Mouse (Mus musculus): Measurements from ENCODE around the gene Trdmt1.

Gene Trdmt1

DNA sequence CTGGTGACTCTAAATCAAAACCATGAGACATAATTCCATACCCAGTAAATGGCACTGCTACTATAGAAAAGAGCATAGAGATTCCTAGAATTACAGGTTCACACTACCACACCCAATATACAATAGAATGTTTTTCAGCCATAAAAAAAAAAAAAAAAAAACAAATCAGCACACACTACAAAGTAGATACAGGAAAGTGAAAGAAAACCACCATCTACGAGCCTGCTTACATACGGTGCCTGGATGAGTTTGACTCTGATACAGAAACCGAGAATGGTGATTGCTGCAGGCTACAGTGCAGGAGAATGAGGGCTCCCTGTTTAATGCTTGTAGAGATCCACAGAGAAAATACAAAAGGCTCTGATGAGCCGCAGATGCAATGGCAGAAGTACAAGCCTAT lies 51.5 kb downstream of the Trdmt1 start:
- no peak for DNase-seq

- DNase-seq = peak; percentile 85
Observed at GRCm38 (mm10) chr2:13491734-13492133, 52.7 kb downstream of the Trdmt1 start, which contains the start of gene Cubn. Cubn (minus strand) TSS chr2:13491813.

DNA sequence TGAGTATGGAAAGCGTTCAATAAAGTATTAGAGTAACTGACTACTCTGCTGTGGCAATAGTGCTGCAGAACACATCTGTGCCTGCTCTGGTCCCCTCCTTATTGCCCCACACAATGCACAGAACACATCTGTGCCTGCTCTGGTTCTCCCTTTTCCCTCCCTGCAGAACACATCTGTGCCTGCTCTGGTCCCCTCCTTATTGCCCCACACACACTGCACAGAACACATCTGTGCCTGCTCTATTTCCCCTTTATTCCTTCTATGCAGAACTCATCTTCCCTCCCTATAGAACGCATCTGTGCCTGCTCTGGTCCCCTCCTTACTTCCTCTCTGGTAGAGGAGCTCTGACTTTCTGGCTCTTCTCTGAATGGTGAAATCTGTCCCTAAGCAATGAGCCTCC lies 54.0 kb downstream of the Trdmt1 start:
- DNase-seq = no peak

- no peak for DNase-seq
Observed at GRCm38 (mm10) chr2:13486470-13486869, 58.0 kb downstream of the Trdmt1 start.

DNA sequence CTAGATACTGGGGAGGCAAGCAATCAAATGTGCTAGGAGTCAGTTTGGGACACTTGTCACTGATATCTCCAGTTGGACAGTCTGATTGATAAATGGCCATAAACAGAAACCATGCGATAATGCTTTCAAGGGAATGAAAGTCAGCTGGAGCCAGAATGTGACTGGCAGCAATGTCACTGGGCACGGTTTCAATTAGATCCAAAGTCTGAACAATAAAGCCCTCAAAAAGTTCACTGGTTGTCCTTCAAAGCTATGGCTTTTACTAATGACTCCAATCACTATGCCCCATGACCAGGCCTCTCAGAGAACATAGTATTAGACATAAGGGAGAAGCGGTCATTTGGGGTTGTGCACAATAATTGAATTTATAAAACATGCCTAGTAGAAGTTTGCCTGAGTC lies 59.9 kb downstream of the Trdmt1 start:
- DNase-seq = peak; percentile 61

DNA sequence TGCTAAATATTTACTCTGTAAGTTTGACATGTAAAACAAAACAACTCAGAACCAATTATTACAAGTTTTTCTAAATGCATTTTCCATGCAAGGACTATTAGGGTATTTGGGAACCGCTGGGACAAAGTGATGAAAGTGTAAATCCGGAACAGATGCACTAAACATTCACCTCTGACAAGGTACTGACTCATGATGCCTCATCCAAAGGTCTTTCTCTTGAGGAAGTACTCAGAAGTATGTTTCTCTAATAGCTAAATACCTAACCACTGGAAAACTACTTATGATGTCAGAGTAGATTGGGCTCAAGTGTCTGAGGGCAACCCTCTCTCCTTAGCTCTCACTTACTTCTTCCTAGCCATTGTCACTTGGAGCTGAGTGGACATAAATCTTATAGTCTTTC lies 63.7 kb downstream of the Trdmt1 start:
- no peak for DNase-seq

DNA sequence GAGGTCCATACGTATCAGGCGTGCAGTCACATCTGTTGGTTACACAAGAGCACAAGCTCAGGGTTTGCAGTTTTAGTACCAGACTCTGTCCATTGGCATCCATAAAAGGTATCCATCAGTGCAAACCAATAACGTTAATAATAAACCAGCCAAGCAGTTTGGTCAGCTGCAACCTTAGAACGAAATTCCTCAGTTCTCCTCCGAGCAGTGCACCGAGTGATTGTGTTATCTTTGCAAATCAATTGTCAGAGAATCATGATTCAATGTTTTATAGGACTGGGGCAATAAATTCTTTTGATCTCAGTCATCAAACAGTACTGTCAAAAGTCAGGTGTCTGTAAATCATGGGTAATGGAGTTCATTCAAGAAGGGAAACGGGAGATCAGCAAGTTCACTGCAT lies 65.3 kb downstream of the Trdmt1 start:
- peak; percentile 42 for DNase-seq

- DNase-seq = no peak
Observed at GRCm38 (mm10) chr2:13470108-13470507, 74.4 kb downstream of the Trdmt1 start.

GRCm38 (mm10) chr2:13469641-13470040 lies 74.8 kb downstream of the Trdmt1 start:
- no peak for DNase-seq

GRCm38 (mm10) chr2:13466685-13467084 lies 77.8 kb downstream of the Trdmt1 start:
- DNase-seq = no peak
